Mouse (Mus musculus) heart, embryonic 13.5 days (tissue): ENCODE results near the gene Dnajb13. TPM values are rescaled to one million over a fixed set of nuclear protein-coding genes. Genes with fewer than 3 reads are reported as not detected.

Source experiments
- ATAC-seq: fragments of 200-750 bp; cut with Nextera tagmentation; 2 replicates; pipeline ENCODE4 v1.8.0; 2017; ENCODE audit warnings: moderate TSS enrichment; ENCODE audit not compliant: insufficient number of reproducible peaks, low FRiP score, low TSS enrichment; ENCODE audit errors: extremely low read depth
- H3K27ac ChIP-seq: fragments of 300-500 bp; sonication (generic); replicated peaks from 2 replicates; pipeline ENCODE4 v1.5.1; 2015; ENCODE audit warnings: moderate library complexity, mild to moderate bottlenecking, inconsistent platforms
- H3K27me3 ChIP-seq: fragments of 300-500 bp; sonication (generic); replicated peaks from 2 replicates; pipeline ENCODE4 v1.6.1; 2015; ENCODE audit warnings: mild to moderate bottlenecking, inconsistent platforms
- H3K36me3 ChIP-seq: fragments of 300-500 bp; sonication (generic); 2 replicates; pipeline ENCODE4 v1.6.1; 2015; ENCODE audit warnings: mild to moderate bottlenecking, inconsistent platforms
- H3K4me1 ChIP-seq: fragments of 300-500 bp; sonication (generic); 2 replicates; pipeline ENCODE4 v1.6.1; 2015; ENCODE audit warnings: inconsistent platforms
- H3K4me2 ChIP-seq: fragments of 300-500 bp; sonication (generic); 2 replicates; pipeline ENCODE4 v1.6.1; 2015; ENCODE audit warnings: inconsistent platforms, mild to moderate bottlenecking, moderate library complexity
- H3K4me3 ChIP-seq: fragments of 300-500 bp; sonication (generic); 2 replicates; pipeline ENCODE4 v1.5.1; 2015; ENCODE audit warnings: moderate library complexity, mild to moderate bottlenecking, inconsistent platforms
- H3K9ac ChIP-seq: fragments of 300-500 bp; sonication (generic); 2 replicates; pipeline ENCODE4 v1.6.1; 2015; ENCODE audit warnings: inconsistent platforms, mild to moderate bottlenecking, moderate library complexity
- H3K9me3 ChIP-seq: fragments of 300-500 bp; sonication (generic); 2 replicates; pipeline ENCODE4 v1.6.1; 2016; ENCODE audit warnings: inconsistent platforms
- WGBS: fragments of 180-500 bp; shearing (Covaris S2); methylation state at CpG from one replicate; pipeline ENCODE4 v1.1.7; 2015; ENCODE audit warnings: mixed read lengths; 5-methylcytosine and 5-hydroxymethylcytosine counted together
- polyA plus RNA-seq: library from polyadenylated mRNA; unstranded; fragments of >200 nt; fragmentation: Nextera tagmentation; extraction: Ambion mirVana; gene quantifications from 2 replicates; pipeline ENCODE4 v1.2.1, GENCODE M21; 2015

The Dnajb13 gene
- polyA plus RNA-seq, 1 experiment from 2014 or later: 0.29 TPM

DNA sequence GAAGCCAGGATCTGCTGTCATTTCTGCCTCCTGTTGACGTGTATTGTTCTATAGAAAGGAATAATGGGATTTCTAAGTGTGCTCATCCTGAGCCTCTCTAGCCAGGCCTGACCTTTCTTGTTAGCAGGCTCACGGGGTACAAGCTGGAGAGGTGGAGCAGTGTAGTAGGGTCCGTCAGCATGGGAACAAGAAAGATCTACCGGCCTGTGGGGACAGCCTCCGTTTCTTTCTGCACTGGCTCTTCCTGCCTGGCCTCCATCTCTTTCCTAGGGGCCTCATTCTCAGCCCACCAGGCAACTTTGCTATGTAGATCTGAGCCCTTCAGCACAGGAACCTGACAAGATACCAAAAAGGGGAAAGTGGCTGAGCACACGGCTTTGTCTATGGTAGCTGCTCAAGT, 46.0 kb downstream of the Dnajb13 start:
- Histone ChIP-seq H3K36me3 (peaks cover 16% of the 10 kb centered on the region), H3K4me3 (no peak overlapping the region), H3K9ac (no peak overlapping the region), H3K4me2 (no peak overlapping the region), H3K27me3 (no peaks in the 10 kb centered on the region), H3K9me3 (no peaks in the 10 kb centered on the region), H3K27ac (no peak overlapping the region), H3K4me1 (peaks cover 76% of the 10 kb centered on the region)
- no peak for ATAC-seq
- WGBS: 74% methylated on average over 6 of the region's 6 CpGs

GRCm38 (mm10) chr7:100466781-100467510, 47.8 kb downstream of the Dnajb13 start:
- H3K4me2 ChIP-seq: peak overlapping the region; percentile 63
- 70% methylated on average over 11 of the region's 11 CpGs for WGBS
- H3K4me3 ChIP-seq: peak overlapping the region; percentile 27
- H3K36me3 ChIP-seq: peaks cover 23% of the 10 kb centered on the region
- peak overlapping the region; percentile 92 for H3K27ac ChIP-seq
- H3K9me3 ChIP-seq: no peaks in the 10 kb centered on the region
- peaks cover 67% of the 10 kb centered on the region for H3K4me1 ChIP-seq
- no peaks in the 10 kb centered on the region for H3K27me3 ChIP-seq
- peak; percentile 72 for ATAC-seq
- H3K9ac ChIP-seq: peak overlapping the region; percentile 68

DNA sequence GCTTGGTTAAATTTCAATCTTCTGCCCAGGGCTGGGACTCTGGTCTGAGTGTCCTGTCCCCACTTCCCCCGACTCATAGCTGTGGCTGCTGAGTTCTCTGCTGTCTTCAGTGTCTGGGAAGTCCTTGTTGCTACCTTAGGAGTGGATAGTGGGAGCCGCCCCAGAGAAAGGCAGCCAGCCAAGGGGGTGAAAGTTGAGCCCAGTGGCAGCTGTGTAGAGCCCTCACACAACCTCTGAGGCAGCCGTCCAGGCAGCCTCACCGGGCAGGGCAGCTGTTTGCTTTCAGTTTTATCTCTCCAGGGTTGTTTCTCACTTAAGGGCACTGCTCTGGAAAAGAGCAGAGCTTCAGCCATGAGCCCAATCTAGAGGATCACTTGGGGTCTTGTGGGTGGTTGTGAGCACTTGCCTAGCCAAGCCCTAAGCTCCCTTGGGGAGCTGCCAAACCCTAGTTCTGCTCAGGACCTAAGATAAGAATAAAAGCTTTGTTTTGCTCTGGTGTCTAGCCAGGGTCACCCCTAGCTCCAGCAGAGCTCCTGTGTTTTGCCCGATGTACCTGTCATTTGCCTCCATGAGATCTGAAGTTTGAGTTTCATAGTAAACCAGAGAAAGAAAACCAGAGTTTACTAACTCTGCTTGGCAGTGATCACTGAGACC, 49.0 kb downstream of the Dnajb13 start:
- peaks cover 73% of the 10 kb centered on the region for H3K4me1 ChIP-seq
- H3K9me3 ChIP-seq: no peaks in the 10 kb centered on the region
- WGBS: 11% methylated on average over 5 of the region's 5 CpGs
- H3K36me3 ChIP-seq: peaks cover 27% of the 10 kb centered on the region
- H3K4me3 ChIP-seq: peak overlapping the region; percentile 27
- H3K27me3 ChIP-seq: no peaks in the 10 kb centered on the region
- ATAC-seq: peak; percentile 55
- H3K4me2 ChIP-seq: peak overlapping the region; percentile 63
- peak overlapping the region; percentile 92 for H3K27ac ChIP-seq
- H3K9ac ChIP-seq: peak overlapping the region; percentile 68

GRCm38 (mm10) chr7:100465248-100465647, 49.5 kb downstream of the Dnajb13 start:
- Histone ChIP-seq H3K36me3 (peaks cover 32% of the 10 kb centered on the region), H3K9ac (peak overlapping the region; percentile 68), H3K4me3 (peak overlapping the region; percentile 27), H3K27me3 (no peaks in the 10 kb centered on the region), H3K4me1 (peaks cover 73% of the 10 kb centered on the region), H3K9me3 (no peaks in the 10 kb centered on the region), H3K27ac (peak overlapping the region; percentile 92), H3K4me2 (peak overlapping the region; percentile 63)
- ATAC-seq: no peak
- 49% methylated on average over 4 of the region's 4 CpGs for WGBS

DNA sequence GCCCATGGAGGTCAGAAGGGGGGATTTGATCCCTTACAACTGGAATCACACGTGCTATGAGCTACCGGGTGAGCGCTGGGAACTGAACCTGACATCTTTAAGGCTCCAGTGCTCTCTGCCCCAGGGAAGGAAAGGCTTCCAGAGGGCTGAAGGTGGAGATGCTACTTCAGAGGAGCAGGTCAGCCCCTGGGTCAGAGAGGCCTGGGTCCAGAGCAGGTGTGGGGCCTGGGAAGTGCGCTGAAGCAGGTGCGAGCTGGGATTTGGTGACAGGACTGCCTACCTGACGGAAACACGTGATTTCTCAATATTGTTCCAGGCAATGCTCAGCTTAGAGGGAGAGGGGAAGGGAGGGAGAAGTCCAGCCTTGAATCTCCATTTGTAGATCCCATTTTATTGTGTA, 50.5 kb downstream of the Dnajb13 start:
- no peaks in the 10 kb centered on the region for H3K9me3 ChIP-seq
- no peak for ATAC-seq
- peaks cover 30% of the 10 kb centered on the region for H3K36me3 ChIP-seq
- H3K4me3 ChIP-seq: no peak overlapping the region
- no peak overlapping the region for H3K9ac ChIP-seq
- H3K4me2 ChIP-seq: peak overlapping the region; percentile 63
- H3K27me3 ChIP-seq: no peaks in the 10 kb centered on the region
- no peak overlapping the region for H3K27ac ChIP-seq
- 91% methylated on average over 7 of the region's 7 CpGs for WGBS
- peaks cover 70% of the 10 kb centered on the region for H3K4me1 ChIP-seq

GRCm38 (mm10) chr7:100463757-100464156, 51.0 kb downstream of the Dnajb13 start:
- Histone ChIP-seq H3K9me3 (no peaks in the 10 kb centered on the region), H3K4me2 (peak overlapping the region; percentile 63), H3K27ac (peak overlapping the region; percentile 40; the same call in 1 of the 2 replicates), H3K9ac (no peak overlapping the region), H3K27me3 (no peaks in the 10 kb centered on the region), H3K4me1 (peaks cover 65% of the 10 kb centered on the region), H3K4me3 (no peak overlapping the region), H3K36me3 (peaks cover 31% of the 10 kb centered on the region)
- no peak for ATAC-seq
- WGBS: 82% methylated on average over 10 of the region's 10 CpGs

GRCm38 (mm10) chr7:100463194-100463593, 51.6 kb downstream of the Dnajb13 start:
- WGBS: 58% methylated on average over 9 of the region's 9 CpGs
- Histone ChIP-seq H3K36me3 (peaks cover 31% of the 10 kb centered on the region), H3K4me2 (peak overlapping the region; percentile 63), H3K27ac (peak overlapping the region; percentile 40; the same call in 1 of the 2 replicates), H3K27me3 (no peaks in the 10 kb centered on the region), H3K4me1 (peaks cover 62% of the 10 kb centered on the region), H3K9ac (no peak overlapping the region), H3K9me3 (no peaks in the 10 kb centered on the region), H3K4me3 (no peak overlapping the region)
- ATAC-seq: no peak

- Histone ChIP-seq H3K4me2 (peak overlapping the region; percentile 17; the same call in 1 of the 2 replicates), H3K9me3 (no peaks in the 10 kb centered on the region), H3K4me1 (peaks cover 58% of the 10 kb centered on the region), H3K36me3 (peaks cover 37% of the 10 kb centered on the region), H3K27me3 (no peaks in the 10 kb centered on the region), H3K9ac (no peak overlapping the region), H3K4me3 (no peak overlapping the region), H3K27ac (peak overlapping the region; percentile 45; the same call in 1 of the 2 replicates)
- WGBS: 70% methylated on average over 6 of the region's 6 CpGs
- no peak for ATAC-seq
Observed at GRCm38 (mm10) chr7:100461621-100462151, 53.1 kb downstream of the Dnajb13 start.

DNA sequence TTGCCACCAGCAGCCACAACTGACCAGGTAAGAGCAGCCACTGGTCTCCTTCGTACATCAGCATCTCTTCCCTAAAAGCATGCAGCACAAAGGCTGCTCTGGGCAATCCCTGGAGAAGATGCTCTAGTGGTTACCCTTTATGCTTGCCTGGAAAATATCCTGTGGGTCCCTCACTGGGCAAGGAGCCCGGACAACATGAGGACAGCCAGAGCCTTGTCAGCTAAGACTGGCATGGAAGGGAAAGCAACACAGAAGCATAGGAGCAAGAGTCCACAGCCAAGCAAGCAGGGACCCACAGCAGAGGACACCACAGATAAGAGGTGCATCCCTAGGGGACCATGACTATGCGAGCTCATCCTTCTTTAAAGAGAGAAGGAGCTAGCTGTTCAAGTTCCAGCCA, 54.9 kb downstream of the Dnajb13 start:
- Histone ChIP-seq H3K4me1 (peaks cover 40% of the 10 kb centered on the region), H3K4me2 (no peak overlapping the region), H3K9me3 (no peaks in the 10 kb centered on the region), H3K4me3 (no peak overlapping the region), H3K27me3 (no peaks in the 10 kb centered on the region), H3K27ac (no peak overlapping the region), H3K36me3 (peaks cover 55% of the 10 kb centered on the region), H3K9ac (no peak overlapping the region)
- no peak for ATAC-seq
- 87% methylated on average over 3 of the region's 3 CpGs for WGBS

- peak; percentile 71; the same call in 1 of the 2 replicates for ATAC-seq
- Histone ChIP-seq H3K9ac (no peak overlapping the region), H3K4me3 (no peak overlapping the region), H3K27ac (peak overlapping the region; percentile 63), H3K9me3 (no peaks in the 10 kb centered on the region), H3K36me3 (peaks cover 73% of the 10 kb centered on the region), H3K4me2 (no peak overlapping the region), H3K4me1 (peaks cover 25% of the 10 kb centered on the region), H3K27me3 (no peaks in the 10 kb centered on the region)
- 44% methylated on average over 1 of the region's 1 CpGs for WGBS
Observed at GRCm38 (mm10) chr7:100458153-100458552, 56.6 kb downstream of the Dnajb13 start.
